21 mouse cellular contexts compared by ENCODE assay signal in genomic region chr3:45924338-45924737, GRCm38 (mm10).
A peak's percentile ranks its signal among the peaks of the same experiment; 100 is the strongest.
DNase-seq lines count a peak whose midpoint lies in the region; ATAC-seq and TF ChIP-seq lines count a peak whose summit lies in the region.
"Had no signal": no experiment of that assay in that cellular context is flagged by ENCODE, and none has a peak within 500 bp of the region (broad histone marks: within the 10 kb centered on the region; RNA-seq: fewer than 3 reads in every experiment).

No protein-coding gene starts in this region.

- no peak for TF ChIP-seq POLR2A in brain, embryonic 14.5 days (IDR thresholded peaks at IDR 0.05; ENCODE audit: borderline replicate concordance, extremely low read depth, insufficient read depth, insufficient read length, poor library complexity, severe bottlenecking)

- H3K36me3 ChIP-seq in forebrain, postnatal 0 days (ENCODE audit: insufficient read depth): no peaks in the 10 kb centered on the region
- no peaks in the 10 kb centered on the region for H3K36me3 ChIP-seq in forebrain, embryonic 16.5 days (ENCODE audit: control insufficient read depth, insufficient read depth)
- no peaks in the 10 kb centered on the region for H3K36me3 ChIP-seq in kidney, postnatal 0 days (ENCODE audit: insufficient read depth, low read length)
- H3K36me3 ChIP-seq in midbrain, embryonic 14.5 days (ENCODE audit: control insufficient read depth, insufficient read depth, low read length): no peaks in the 10 kb centered on the region
- H3K36me3 ChIP-seq in midbrain, embryonic 10.5 days: no peaks in the 10 kb centered on the region
- H3K36me3 ChIP-seq: embryonic facial prominence, embryonic 13.5 days; forebrain, embryonic 12.5 days; heart, embryonic 12.5 days; hindbrain, embryonic 13.5 days had no signal

- DNase-seq in forebrain, postnatal 0 days: no peak
- peak; percentile 5 for DNase-seq in kidney, postnatal 0 days (ENCODE audit: low spot score)
- DNase-seq in kidney, postnatal 4 days: no peak
- peak; percentile 35 for DNase-seq in midbrain, embryonic 14.5 days
- no peak for DNase-seq in midbrain, embryonic 10.5 days (ENCODE audit: low spot score)
- DNase-seq in brain, embryonic 14.5 days (ENCODE audit: low read depth): peak; percentile 6
- DNase-seq in MN1 (ENCODE audit: low spot score): no peak
- DNase-seq: adrenal gland, adult 8-10 months; adrenal gland, postnatal 36 days; cerebellum, adult 11-12 months; cerebellum, adult 9-10 months; cerebellum, postnatal 36 days; gastrocnemius, adult 2 months; gastrocnemius, postnatal 25 days; heart, postnatal 4 days had no signal

- 81% methylated on average over 1 of the region's 1 CpGs for WGBS in forebrain, postnatal 0 days
- WGBS in forebrain, embryonic 16.5 days: 85% methylated on average over 1 of the region's 1 CpGs
- WGBS in kidney, postnatal 0 days: 72% methylated on average over 1 of the region's 1 CpGs
- WGBS in midbrain, embryonic 14.5 days: 84% methylated on average over 1 of the region's 1 CpGs
- WGBS in midbrain, embryonic 10.5 days: 78% methylated on average over 1 of the region's 1 CpGs

- TF ChIP-seq CTCF in forebrain, postnatal 0 days (IDR thresholded peaks at IDR 0.05; ENCODE audit: low read depth): peak; percentile 43
- TF ChIP-seq CTCF in kidney, postnatal 0 days (IDR thresholded peaks at IDR 0.05; ENCODE audit: low read depth): peak; percentile 51
- TF ChIP-seq CTCF in brain, embryonic 14.5 days (IDR thresholded peaks at IDR 0.05; ENCODE audit: borderline replicate concordance, extremely low read depth, insufficient read depth, insufficient read length): no peak

- H3K4me2 ChIP-seq in forebrain, postnatal 0 days (ENCODE audit: low read depth): no peak overlapping the region
- H3K4me2 ChIP-seq in forebrain, embryonic 16.5 days (ENCODE audit: low read length): no peak overlapping the region
- H3K4me2 ChIP-seq in kidney, postnatal 0 days (ENCODE audit: low read length): no peak overlapping the region
- no peak overlapping the region for H3K4me2 ChIP-seq in midbrain, embryonic 14.5 days (ENCODE audit: low read length)
- H3K4me2 ChIP-seq: embryonic facial prominence, embryonic 13.5 days; forebrain, embryonic 12.5 days; heart, embryonic 12.5 days; hindbrain, embryonic 13.5 days had no signal

- H3K9me3 ChIP-seq in forebrain, postnatal 0 days (ENCODE audit: low read length): no peaks in the 10 kb centered on the region
- H3K9me3 ChIP-seq in forebrain, embryonic 16.5 days (ENCODE audit: control insufficient read depth, low read length): no peaks in the 10 kb centered on the region
- H3K9me3 ChIP-seq in kidney, postnatal 0 days (replicated peaks; ENCODE audit: low read length): no peaks in the 10 kb centered on the region
- no peaks in the 10 kb centered on the region for H3K9me3 ChIP-seq in midbrain, embryonic 14.5 days (ENCODE audit: control insufficient read depth, low read length)
- no peaks in the 10 kb centered on the region for H3K9me3 ChIP-seq in midbrain, embryonic 10.5 days (replicated peaks)
- H3K9me3 ChIP-seq: embryonic facial prominence, embryonic 13.5 days; forebrain, embryonic 12.5 days; heart, embryonic 12.5 days; hindbrain, embryonic 13.5 days had no signal

- H3K9ac ChIP-seq in forebrain, postnatal 0 days: no peak overlapping the region
- no peak overlapping the region for H3K9ac ChIP-seq in forebrain, embryonic 16.5 days (replicated peaks; ENCODE audit: low read depth, low read length)
- no peak overlapping the region for H3K9ac ChIP-seq in kidney, postnatal 0 days (ENCODE audit: low read depth, low read length)
- H3K9ac ChIP-seq in midbrain, embryonic 14.5 days (replicated peaks; ENCODE audit: low read length): no peak overlapping the region
- H3K9ac ChIP-seq: embryonic facial prominence, embryonic 13.5 days; forebrain, embryonic 12.5 days; heart, embryonic 12.5 days; hindbrain, embryonic 13.5 days had no signal

- no peak for ATAC-seq in forebrain, postnatal 0 days
- ATAC-seq in forebrain, embryonic 16.5 days: no peak
- ATAC-seq in kidney, postnatal 0 days (replicated peaks; ENCODE audit: low FRiP score, low read depth): no peak
- no peak for ATAC-seq in midbrain, embryonic 14.5 days (ENCODE audit: low FRiP score, low TSS enrichment)

- H3K27me3 ChIP-seq in forebrain, postnatal 0 days (ENCODE audit: insufficient read depth, low read length): no peaks in the 10 kb centered on the region
- H3K27me3 ChIP-seq in forebrain, embryonic 16.5 days (replicated peaks; ENCODE audit: control insufficient read depth, insufficient read depth, low read length): no peaks in the 10 kb centered on the region
- H3K27me3 ChIP-seq in kidney, postnatal 0 days (ENCODE audit: insufficient read depth, low read length): no peaks in the 10 kb centered on the region
- H3K27me3 ChIP-seq in midbrain, embryonic 14.5 days (ENCODE audit: control insufficient read depth, insufficient read depth, low read length): no peaks in the 10 kb centered on the region
- H3K27me3 ChIP-seq in midbrain, embryonic 10.5 days (ENCODE audit: low read depth, poor library complexity, severe bottlenecking): no peaks in the 10 kb centered on the region
- H3K27me3 ChIP-seq: CH12.LX; embryonic facial prominence, embryonic 13.5 days; forebrain, embryonic 12.5 days; heart, embryonic 12.5 days; hindbrain, embryonic 13.5 days had no signal

- no peak overlapping the region for H3K4me3 ChIP-seq in forebrain, postnatal 0 days (ENCODE audit: low read depth, low read length)
- H3K4me3 ChIP-seq in forebrain, embryonic 16.5 days (replicated peaks; ENCODE audit: low read length): no peak overlapping the region
- no peak overlapping the region for H3K4me3 ChIP-seq in kidney, postnatal 0 days (replicated peaks; ENCODE audit: low read depth, low read length)
- no peak overlapping the region for H3K4me3 ChIP-seq in midbrain, embryonic 14.5 days (replicated peaks; ENCODE audit: low read depth, low read length)
- no peak overlapping the region for H3K4me3 ChIP-seq in midbrain, embryonic 10.5 days
- H3K4me3 ChIP-seq: embryonic facial prominence, embryonic 13.5 days; forebrain, embryonic 12.5 days; gastrocnemius, adult 2 months; heart, embryonic 12.5 days; hindbrain, embryonic 13.5 days had no signal

- no peak overlapping the region for H3K27ac ChIP-seq in forebrain, postnatal 0 days (ENCODE audit: low read depth, low read length)
- H3K27ac ChIP-seq in forebrain, embryonic 16.5 days (ENCODE audit: low read length): no peak overlapping the region
- H3K27ac ChIP-seq in kidney, postnatal 0 days: no peak overlapping the region
- H3K27ac ChIP-seq in midbrain, embryonic 14.5 days (replicated peaks; ENCODE audit: low read depth, low read length): no peak overlapping the region
- no peak overlapping the region for H3K27ac ChIP-seq in midbrain, embryonic 10.5 days (replicated peaks)
- H3K27ac ChIP-seq: embryonic facial prominence, embryonic 13.5 days; forebrain, embryonic 12.5 days; gastrocnemius, adult 2 months; hindbrain, embryonic 13.5 days had no signal

- no peaks in the 10 kb centered on the region for H3K4me1 ChIP-seq in forebrain, postnatal 0 days (ENCODE audit: insufficient read depth)
- H3K4me1 ChIP-seq in forebrain, embryonic 16.5 days (replicated peaks; ENCODE audit: control insufficient read depth, insufficient read depth, low read length): no peaks in the 10 kb centered on the region
- H3K4me1 ChIP-seq in kidney, postnatal 0 days (replicated peaks; ENCODE audit: insufficient read depth, low read length): no peaks in the 10 kb centered on the region
- no peaks in the 10 kb centered on the region for H3K4me1 ChIP-seq in midbrain, embryonic 14.5 days (ENCODE audit: control insufficient read depth, insufficient read depth, low read length)
- H3K4me1 ChIP-seq in midbrain, embryonic 10.5 days: no peaks in the 10 kb centered on the region
- H3K4me1 ChIP-seq: embryonic facial prominence, embryonic 13.5 days; forebrain, embryonic 12.5 days; heart, embryonic 12.5 days; hindbrain, embryonic 13.5 days had no signal

Comparison
In these comparisons a context has a peak if more than half of its experiments do, and no peak if none do; other contexts are left out.
1. DNase-seq: peak in kidney, postnatal 0 days (single experiment), midbrain, embryonic 14.5 days (single experiment) and brain, embryonic 14.5 days (single experiment); none in forebrain, postnatal 0 days (single experiment), kidney, postnatal 4 days (0 of 2), midbrain, embryonic 10.5 days (single experiment) and MN1 (single experiment).